Mouse (Mus musculus) urinary bladder, postnatal 36 days (tissue): ENCODE results near the gene Fbxo4.

Source experiments
- DNase-seq, 2 experiments: peaks; one replicate each; pipeline ENCODE4 v3.0.0; 2022; ENCODE audit warnings: low spot score in 2 of 2, mixed read lengths in 1 of 2

Fbxo4 gene

DNA sequence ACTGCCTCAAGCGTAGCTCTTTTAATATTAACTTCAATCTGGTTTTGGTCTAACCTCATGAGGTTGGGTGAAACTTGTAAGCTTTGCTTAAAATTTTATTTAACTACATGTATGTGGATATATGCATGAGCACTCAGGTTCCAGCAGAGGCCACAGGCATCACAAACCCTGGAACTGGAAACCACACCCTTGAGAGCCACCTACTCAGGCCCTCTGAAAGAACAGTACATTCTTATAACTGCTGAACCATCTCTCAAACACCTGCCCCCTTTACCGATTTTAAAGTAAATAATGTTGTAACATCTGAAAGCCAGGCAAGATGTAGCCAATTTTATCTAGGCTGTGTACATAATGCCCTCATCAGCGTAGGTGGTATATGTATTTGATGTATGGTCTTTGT, 498 bp upstream of the Fbxo4 start:
- no peak for DNase-seq

DNA sequence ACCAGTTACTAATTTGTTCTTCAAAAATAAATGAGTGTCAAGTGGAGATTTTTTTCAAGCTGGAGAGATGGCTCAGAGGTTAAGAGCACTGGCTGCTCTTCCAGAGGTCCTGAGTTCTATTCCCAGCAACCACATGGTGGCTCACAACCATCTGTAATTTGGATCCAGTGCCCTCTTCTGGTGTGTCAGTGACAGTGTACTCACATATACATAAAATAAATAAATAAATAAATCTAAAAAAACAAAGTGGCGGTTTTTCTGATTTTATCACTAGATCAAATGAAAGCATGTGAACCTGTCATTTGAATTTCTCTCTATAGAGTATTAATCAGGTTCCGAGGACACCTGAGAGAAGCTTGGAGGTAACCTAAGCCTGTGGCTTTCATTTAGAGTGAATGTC, 1.1 kb downstream of the Fbxo4 start:
- DNase-seq, result no peak

DNA sequence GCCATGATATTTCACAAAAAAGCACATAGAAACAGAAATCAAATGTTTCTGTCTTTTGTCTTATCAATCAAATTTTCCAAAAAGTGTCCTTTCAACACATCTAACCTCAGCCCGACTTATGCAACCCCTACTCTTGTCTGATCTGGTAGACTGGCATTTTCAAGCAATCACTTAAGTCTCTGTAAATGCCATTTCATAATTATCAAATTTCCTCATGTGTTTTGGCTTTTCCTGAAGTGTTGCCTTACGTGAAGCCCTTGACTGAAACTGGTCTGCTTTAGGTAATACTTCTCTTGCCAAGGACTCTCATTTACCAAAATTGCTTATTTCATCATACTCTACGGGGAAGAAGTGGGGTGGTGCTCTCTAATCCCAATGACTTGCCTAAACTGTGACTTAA, 6.1 kb downstream of the Fbxo4 start:
- no peak for DNase-seq

DNA sequence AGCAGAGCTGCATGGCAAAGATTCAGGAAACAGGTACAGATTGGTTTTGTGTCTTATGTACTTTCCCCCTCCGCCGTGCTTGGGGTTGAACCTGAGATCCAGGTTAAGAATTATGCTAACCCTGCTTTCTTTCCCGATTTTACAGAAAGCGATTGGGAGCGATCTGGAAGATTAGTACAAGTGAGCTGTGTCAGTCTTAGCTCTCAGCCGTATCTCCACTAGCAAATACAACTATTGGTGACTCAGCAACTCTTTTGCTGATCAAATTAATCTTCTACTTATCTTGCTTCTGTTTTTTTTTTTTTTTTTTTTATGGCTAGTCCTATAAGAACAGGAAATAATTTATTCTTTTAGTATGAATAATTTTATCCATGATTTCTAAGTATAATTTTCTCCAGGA, 9.2 kb downstream of the Fbxo4 start:
- no peak for DNase-seq

DNA sequence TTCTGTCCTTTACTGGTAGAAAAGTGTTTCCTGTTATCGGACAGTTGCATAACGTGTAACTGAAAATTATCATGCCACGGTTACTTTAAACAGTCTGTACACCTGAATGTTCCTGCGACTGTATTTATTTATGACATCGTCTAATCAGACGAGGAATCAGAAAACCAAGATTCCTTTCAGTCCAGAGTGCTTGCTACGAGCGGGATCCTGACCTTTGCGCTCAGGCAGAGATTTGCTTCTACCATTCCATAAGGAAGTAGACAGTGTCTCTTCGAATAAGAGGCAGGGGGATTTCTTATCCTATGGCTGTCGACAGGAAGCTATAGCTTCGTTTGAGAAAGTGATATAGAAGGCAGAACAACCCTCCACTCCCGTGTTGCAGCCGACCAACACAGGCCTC, 9.6 kb downstream of the Fbxo4 start:
- DNase-seq, result no peak

DNA sequence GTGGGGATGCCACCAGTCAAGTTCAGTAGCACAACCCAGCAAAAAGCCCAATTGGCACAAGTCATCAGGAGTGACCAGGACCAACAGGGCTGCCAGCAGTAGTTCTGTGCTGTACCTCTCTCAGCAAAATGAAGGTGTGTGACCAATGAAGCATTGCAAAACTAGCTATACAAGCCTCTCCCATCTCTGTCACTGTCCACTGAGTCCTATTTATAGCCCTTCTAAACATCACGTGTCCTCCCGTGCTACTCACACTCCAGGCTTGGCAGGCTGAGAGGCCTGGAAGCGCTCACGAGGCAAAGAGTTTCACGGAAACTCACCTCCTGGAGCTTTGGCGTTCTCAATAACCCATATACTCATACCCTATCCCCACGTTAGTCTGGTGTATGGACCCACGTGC, 17.1 kb downstream of the Fbxo4 start:
- no peak for DNase-seq

DNA sequence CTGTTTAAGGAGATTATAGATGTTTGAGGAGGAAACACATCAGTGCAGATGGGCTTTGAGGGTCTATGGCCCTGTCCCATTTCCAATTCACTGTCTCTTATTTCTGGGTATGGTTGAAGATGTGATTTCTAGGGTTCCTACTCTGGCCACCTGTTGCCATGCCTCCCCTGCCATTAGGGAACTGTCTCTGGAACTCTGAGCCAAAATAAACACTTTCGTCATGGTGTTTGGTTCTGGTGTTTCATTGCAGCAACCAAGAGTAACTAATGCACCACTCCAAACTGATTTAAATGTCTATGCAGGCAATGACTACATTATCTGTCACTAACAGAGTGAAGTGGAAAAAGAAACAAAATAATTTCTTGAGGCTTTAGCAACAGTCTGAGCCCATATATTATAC, 19.3 kb downstream of the Fbxo4 start:
- no peak for DNase-seq

DNA sequence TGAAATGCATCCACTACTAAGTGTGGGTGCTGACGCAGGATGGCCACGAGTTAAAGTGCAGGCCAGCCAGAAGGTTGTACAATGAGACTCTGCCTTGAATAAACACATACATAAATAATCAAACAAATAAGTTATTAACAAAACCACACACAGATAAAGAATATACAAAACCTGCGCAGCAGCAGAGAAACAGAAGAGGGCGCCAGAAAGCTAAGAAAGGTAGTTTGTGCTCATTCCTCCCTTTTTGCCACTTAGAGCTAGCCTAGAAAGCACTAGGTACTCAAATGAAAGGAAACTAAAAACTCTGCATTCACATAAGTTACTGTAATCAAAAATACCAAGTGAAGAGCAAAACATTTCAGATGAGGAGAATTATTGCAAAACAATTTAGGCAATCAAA, 21.4 kb downstream of the Fbxo4 start:
- peak; percentile 7 to 51 for DNase-seq

DNA sequence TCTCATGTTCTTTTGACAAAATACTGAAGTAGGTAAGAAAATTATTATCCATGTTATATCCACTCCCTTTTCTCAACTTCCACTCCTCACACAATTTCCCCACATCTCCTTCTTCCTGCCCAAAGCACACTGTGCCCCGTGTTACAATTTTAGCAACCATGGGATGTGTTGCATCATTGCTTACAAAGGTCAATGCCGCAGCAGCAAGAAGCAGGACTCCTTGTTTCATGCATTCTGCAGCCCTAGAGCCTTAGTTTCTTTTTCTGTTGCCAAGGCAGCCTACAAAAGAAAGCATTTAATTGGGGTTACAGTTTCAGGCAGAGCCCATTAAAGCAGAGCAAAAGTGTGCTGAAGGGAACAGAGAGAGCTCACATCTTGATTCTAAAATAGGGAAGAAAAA, 24.4 kb downstream of the Fbxo4 start:
- no peak for DNase-seq

DNA sequence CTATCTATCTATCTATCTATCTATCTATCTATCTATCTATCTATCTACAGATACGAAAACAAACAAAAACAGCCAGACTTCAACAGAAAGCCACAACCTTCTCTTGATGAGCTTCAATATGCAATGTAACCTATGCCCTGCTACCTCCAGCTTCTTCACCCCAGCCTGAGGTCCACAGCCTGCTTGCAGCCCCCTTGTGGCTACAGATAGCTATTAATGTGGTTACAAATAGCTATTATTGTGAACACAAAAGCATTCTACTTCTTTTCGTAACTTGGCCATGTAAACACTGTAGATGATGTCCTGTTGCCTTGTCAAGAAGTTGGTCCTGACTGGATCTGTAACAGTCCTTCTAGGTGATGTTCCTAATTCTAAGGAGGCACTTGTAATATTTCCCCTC, 41.2 kb downstream of the Fbxo4 start:
- no peak for DNase-seq

DNA sequence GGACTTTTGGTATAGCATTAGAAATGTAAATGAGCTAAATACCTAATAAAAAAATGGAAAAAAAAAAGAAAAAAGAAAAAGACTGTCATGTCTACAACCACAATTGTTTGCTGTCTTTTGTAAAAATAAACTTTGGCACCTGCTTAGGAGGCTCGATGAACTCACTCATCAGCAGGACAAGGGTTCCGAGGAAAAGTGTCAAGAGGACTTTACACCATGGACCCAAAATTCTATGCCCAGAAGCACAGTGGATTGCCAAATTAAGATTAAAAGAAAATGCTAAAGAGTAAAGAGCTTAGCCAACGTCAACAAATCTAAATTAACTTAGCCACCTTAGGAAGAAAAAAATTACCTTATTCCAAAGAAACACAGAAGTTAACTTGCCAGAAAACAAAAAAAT, 43.3 kb downstream of the Fbxo4 start:
- DNase-seq, result no peak

DNA sequence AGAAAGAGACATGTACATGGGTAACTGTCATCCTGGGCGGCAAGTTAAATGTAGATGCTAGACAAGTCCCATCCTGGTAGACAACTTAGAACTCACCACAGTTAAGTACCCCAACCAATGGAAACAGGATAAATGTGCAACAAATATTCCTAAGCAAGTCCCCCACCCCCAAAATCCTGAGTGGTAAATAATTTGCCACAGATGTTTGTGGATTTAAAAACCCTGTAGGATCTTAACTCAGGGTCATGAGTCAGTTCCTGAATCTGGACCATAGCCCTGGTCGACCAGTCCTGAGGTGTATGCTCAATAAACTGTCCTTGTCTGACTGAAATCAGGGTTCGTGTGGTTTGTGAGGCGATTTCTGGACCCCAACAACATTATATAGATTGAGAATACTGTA, 45.9 kb downstream of the Fbxo4 start:
- no peak for DNase-seq

DNA sequence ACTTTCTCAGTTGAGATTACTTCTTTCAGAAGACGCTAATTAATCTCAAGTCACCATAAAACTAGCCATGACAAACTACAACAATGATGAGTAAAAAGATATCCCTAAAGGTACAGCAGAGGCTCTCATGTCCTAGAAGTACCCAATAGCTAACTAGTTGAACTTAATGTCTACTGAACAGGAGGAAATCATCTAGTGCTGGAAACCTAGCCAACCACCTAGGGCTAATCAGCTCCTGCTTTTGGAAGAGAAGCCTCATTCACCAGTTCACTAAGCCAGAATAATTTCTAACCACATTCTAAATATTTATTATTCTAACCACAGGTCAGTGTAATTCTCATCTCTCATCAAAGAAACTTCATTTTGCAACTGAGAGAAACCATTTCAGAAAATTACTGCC, 47.4 kb downstream of the Fbxo4 start:
- DNase-seq, result no peak
